Mouse (Mus musculus): ENCODE results near the gene Vmn2r84. TPM values are rescaled to one million over a fixed set of nuclear protein-coding genes. Genes with fewer than 3 reads are reported as not detected.

Vmn2r84 gene
- polyA plus RNA-seq, 2 experiments from 2014 or later, result 2.0 TPM

Other genes with a start within 250 kb of the Vmn2r84 start
- gene Olfr825, start 227.6 kb downstream of the Vmn2r84 start, polyA plus RNA-seq (2017; shearing (Covaris generic)), result not detected
- not detected for gene Olfr826, start 210.1 kb downstream of the Vmn2r84 start, polyA plus RNA-seq (2017; shearing (Covaris generic))
- not detected for gene Olfr827, start 179.9 kb downstream of the Vmn2r84 start, polyA plus RNA-seq (2017; shearing (Covaris generic))
- gene Neurod4, start 114.1 kb downstream of the Vmn2r84 start, polyA plus RNA-seq (2017; shearing (Covaris generic)), result not detected
- gene Tespa1, start 71.5 kb downstream of the Vmn2r84 start, polyA plus RNA-seq (2017; shearing (Covaris generic)), result 100 to 1,000 TPM; 380 to 411 TPM
- gene Vmn2r85, start 35.4 kb upstream of the Vmn2r84 start, polyA plus RNA-seq (2017; shearing (Covaris generic)), result under 1 TPM; 0.17 to 0.22 TPM
- gene Vmn2r86, start 61.7 kb upstream of the Vmn2r84 start, polyA plus RNA-seq (2017; shearing (Covaris generic)), result not detected
- not detected for gene Vmn2r87, start 103.1 kb upstream of the Vmn2r84 start, polyA plus RNA-seq (2017; shearing (Covaris generic))

Data from CD4-positive, CD25-positive, alpha-beta regulatory T cell, adult 4 months (primary cell).